Mouse (Mus musculus) heart, postnatal 4 days (tissue): ENCODE results near the gene Tecr. TPM values are rescaled to one million over a fixed set of nuclear protein-coding genes. Genes with fewer than 3 reads are reported as not detected.

Experiments
- DNase-seq: peaks from one replicate; pipeline ENCODE4 v3.0.0; 2021
- total RNA-seq, 2 experiments: library from RNA; stranded (reverse); gene quantifications; 2 replicates each; pipeline ENCODE4 v1.2.3; 2021

The Tecr gene
- 100 to 1,000 TPM; 162 to 169 TPM for total RNA-seq

DNA sequence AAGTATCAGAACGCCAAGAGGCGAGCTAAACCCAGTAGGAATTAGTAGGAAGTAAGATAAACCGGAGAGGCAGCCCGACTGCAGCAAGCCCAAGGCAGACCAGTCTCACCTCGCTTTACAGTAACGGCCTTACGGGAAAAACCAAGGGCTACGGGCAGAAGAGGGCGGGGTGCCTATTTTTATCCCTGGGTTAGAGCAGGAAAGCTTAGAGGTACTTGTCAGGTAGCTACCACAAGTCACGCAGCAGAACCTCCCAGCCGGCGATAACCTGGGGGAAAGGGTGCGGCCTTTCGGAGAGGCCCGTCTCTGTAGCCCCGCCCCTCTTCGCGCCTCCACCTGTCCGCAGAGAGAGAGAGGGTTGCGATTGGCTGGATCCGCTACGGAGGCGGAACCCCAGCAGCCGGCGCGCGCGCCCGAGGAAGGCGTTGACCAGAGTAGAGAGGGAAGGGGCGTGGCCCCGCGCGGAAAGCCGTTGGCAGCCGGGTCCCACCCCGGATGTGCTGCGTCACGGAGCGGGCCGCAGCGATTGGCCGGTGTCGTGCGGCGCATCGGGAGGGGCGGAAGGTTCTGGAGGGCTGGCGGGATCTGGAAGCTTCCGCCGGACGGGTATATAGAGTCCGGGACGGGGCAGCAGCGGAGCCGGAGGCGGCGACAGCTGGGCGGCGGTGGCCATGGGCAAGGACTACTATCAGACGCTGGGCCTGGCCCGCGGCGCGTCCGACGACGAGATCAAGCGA lies at the start of gene Tecr, which contains the start of gene Dnajb1:
Tecr (minus strand) TSS at position 311 of the 737 bp plus-strand sequence.
Dnajb1 (plus strand) TSS at position 533 of the 737 bp plus-strand sequence.
- peak; percentile 100 for DNase-seq

DNA sequence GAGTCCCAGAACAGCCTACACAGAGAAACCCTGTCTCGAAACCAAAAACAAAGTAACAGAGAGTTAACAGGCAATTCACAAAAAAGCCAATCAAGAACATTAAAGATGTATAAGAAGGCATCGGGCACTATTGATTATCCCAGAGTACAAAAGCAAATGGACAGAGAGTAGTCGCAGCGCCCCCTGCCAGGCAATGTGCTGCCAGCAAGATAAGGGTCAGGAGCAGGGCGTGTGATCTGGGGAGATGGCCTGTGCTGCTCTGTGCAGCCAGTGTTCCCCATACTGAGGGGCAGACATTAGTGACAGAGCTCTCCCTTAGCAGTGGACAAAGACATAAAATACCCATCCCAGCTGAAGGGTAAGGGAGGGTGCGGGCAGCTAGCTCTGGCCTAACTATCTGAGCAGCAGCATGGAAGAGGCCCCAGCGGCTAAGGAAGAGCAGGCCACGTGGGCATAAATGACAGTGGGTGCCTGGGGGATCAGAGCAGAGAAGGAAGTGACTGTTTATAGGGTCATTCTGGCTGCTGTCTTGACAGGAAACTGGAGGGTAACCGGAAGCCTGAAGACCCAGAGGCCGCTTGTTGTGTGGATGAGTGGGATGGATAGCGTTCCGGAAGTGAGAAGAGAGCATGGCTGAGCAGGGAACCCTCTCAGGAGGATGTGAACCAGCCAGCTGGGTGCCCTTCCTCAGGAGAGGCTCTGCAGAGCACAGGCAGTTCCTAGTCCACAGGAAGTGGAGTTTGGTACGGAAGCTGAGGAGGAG lies 48.9 kb upstream of the Tecr start:
- no peak for DNase-seq

DNA sequence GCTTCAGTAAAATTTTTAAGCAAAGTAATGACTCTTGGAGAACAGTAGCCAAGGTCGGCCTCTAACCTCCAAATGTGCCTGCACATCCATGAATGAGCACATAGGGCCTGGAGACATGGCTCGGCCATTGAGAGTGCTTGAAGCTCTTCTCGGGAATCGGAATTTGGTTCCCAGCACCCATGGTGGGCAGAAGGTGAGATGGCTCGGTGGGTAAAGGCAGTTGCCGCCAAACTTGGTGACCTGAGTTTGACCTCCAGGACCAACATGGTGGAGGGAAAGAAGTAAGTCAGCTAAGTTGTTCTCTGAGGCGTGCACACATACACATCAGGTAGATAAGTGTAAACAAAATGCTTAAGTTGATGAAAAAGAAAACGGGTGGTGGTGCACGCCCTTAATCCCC lies 48.3 kb upstream of the Tecr start:
- no peak for DNase-seq

DNA sequence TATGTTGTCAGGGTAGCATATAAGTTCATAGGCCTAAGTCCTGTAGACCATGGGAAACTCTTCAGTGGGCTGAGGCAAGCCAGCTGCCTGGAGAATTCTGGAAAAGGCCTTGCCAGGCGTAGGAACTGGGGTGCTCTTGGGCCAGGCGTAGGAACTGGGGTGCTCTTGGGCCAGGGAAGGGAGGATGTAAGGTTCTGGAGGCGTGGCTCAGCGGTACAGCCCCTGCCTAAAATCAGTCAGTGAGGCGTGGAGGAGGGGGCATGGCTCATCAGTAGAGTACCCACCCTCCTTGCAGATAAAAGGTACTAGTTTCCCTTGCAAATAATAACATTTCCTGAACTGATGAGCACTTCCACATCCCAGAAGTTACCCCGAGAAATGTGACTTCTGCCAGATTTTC lies 47.0 kb upstream of the Tecr start:
- no peak for DNase-seq

DNA sequence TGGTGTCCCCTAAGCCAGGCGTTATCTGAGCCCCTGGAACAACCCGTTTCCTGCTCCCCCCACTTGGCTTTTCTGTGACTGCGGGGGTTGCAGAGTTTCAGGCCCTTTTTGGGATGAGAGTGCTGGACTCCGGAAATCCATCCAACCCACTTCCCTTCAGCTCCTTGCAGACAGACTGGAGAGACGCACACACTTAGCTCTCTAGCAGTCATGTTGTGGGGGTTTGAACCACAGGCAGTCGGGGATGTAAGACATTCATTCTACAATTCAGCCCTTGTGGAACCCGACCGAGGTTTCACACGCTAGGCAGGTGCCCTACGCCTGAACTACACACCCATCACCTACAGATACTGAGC lies 45.9 kb upstream of the Tecr start:
- no peak for DNase-seq

DNA sequence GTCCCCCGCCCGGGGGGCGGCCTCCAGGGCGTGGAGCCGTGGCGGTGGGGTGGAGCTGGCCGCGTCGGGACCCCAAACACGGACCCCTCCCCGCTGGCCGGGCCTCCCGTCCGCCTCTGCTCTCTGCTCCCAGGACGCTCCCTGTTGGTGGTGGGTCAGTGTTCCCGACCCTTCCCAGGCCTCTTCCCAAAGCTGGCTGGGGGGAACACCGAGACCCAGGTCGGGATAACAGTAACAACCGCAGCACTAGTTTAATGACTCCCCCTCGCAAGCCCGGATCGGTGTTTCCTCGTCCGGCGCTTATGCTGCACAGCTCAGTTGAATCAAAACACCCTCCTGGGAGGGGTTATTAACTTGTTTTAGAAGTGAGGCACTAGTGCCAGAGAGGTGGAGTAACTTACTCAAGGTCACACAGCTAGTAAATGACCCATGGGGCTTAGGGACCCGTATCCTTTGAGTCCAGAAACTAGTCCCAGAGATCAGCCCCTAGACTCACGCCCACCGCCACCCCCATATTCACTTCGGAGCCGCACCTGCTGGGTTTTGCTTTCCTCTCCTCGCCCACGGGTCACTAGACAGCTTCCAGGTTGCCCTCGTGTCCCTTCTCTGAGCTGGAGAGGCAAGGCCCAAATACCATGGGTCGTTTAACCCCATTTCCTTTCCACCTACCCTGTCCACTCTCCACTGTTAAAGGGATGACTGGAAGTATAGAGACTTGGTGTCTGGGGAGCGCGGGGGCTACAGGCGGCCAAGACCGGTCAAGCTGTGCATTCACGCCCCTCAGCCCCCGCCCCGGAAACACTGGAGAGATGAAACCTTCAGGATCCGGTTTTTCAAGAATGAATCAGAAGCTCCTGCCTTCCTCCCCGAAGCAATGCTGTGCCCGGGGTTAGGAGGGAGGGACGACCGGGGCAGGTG lies 45.2 kb upstream of the Tecr start:
- peak; percentile 55 for DNase-seq

DNA sequence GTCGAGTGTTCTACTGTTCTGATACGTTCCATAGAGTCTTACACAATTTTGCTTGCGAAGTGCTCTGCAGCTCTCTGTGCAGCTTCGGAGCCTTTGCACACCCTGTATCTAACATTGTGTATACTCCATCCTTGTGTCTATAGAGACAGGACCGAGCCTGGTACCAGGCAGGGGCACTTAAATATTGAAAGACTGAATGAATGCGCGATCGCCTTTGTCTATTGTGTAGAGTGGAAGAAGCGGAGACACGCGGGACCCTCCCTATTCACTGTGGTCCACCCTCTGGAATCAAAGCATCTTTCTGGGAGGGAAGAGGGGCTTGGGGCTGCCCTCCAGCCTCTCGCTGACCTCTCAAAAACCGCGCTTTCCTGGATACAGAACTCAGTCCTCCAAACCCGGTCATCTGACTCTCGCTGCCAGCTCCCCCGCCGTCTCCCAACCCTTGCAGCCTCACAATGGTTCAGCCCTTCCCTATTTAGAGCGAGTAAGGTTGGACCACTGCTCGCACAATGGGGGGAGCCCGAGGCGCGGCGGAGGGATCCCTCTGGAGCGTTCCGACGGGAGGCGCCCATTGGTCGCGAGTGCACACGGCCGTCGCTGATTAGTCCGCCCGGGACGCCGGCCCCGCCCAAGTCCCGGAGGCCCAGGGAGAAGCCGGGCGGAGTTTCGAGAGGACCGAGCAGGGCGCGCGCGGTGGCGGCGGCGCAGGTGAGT lies 44.4 kb upstream of the Tecr start, which contains the start of gene Gipc1:
Gipc1 (plus strand) TSS at position 648 of the 714 bp plus-strand sequence.
- peak; percentile 96 for DNase-seq

DNA sequence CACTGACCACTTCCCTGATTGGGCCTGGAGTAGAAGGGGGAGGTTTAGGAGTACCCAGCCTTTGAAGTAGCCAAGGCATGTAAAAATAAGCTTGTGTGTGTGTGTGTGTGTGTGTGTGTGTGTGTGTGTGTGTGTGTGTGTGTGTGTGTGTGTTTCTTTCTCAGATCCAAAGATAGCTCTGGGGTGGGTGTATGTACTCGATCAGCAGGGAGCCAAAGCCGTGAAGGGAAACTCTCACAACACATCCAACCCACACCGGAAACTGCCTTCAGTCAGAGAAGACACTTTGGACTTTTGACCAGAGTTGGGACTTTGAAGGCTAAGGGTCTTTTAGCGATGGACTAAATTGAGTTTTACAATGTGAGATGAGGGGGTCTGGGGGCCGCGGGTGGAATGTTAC lies 41.9 kb upstream of the Tecr start:
- DNase-seq, result no peak

DNA sequence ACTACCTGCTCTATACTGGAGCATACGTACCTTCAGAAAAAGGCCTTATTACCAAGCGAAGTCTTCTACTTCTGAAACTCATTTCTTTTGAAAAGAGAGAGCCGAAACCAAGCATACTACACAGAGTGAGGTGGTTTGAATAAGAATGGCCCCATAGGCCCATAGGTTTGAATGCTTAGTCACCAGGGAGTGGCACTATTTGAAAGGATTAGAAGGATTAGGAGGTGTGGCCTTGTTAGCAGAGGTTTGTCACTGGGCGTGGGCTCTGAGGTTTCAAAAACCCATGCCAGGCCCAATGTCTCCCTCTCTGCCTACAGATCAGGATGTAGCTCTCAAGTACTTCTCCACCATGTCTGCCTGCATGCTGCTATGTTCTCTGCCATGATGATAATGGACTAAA lies 40.3 kb upstream of the Tecr start:
- no peak for DNase-seq

DNA sequence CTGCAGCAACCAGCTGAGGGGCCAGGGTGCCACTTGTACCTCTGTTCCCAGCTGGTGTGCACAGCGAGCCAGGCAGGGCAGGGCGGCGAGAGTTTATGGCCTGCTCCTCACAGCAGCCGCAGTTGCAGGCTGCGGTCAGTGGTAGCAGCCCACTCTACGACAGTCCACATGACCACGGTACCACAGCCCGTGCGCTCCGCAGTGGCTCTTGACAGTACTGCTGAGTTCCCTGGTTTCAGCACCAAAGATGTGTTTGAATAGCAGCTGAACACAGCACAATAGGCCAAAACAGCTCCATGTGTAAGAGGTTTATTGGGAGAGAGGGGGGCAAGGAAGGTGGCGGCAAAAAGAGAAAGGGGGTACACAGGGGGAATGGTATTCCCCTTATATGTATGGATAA lies 39.7 kb upstream of the Tecr start:
- no peak for DNase-seq

DNA sequence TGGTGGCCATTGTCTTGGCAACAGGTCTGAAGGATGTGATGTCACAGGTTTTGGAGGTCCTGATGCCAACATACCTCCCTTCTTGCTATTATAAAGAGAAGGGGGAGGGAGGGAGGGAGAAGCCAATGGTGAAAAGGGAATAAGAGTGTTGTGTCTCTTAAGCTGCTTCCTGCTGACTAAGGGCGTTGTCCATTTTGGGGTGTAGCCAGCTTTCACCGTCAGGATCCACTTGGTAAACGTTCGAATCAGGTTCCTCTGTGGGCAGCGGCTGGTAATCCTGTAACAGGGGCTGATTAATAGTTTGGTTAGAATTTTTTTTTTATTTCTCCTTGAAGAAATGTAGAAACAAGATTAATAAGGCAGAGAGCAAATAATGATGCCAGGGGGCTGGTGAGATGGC lies 31.9 kb upstream of the Tecr start:
- DNase-seq, result no peak

DNA sequence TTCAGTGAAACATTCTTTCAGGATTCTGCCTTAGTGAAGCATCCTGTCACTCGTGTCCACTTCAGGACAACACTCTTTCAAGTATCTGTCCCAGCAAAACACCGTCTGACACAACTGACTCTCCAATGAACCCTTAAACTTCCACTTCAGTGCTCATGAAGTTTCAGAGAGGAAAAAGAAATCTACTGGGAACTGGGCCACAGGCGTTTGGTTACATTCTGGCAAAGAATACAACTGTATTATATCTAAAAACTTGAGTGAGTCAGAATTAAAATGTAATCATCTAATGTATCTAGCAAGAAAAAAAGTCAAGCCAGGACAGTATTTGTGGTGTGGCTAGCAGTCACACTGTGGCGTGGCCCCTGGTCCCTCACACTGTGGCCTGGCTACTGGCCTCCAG lies 31.1 kb upstream of the Tecr start:
- no peak for DNase-seq

DNA sequence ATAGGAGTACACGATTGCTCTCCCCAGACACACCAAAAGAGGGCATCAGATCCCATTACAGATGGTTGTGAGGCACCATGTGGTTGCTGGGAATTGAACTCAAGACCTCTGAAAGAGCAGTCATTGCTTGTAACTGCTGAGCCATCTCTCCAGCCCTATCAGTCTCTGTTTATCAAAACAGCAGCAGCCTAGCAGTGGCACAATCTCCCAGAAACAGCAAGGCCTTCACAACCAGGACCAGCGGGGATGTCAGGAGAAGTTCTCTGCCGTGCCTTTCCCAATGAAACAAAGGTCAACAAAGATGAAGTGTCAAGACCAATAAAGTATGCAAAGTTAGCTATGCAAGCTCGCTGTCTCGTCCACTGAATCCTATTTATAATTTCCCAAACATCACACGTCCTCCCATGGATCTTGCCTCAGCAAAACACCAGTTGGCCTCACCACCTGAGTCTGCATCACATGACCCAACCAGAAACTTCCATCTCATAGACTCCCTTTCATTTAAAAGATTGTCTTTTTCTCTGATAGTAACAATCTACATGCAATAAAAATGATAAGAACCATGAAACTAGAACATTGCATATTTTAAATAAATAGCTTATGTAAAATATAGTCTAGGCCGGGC lies 24.4 kb upstream of the Tecr start:
- DNase-seq, result no peak

DNA sequence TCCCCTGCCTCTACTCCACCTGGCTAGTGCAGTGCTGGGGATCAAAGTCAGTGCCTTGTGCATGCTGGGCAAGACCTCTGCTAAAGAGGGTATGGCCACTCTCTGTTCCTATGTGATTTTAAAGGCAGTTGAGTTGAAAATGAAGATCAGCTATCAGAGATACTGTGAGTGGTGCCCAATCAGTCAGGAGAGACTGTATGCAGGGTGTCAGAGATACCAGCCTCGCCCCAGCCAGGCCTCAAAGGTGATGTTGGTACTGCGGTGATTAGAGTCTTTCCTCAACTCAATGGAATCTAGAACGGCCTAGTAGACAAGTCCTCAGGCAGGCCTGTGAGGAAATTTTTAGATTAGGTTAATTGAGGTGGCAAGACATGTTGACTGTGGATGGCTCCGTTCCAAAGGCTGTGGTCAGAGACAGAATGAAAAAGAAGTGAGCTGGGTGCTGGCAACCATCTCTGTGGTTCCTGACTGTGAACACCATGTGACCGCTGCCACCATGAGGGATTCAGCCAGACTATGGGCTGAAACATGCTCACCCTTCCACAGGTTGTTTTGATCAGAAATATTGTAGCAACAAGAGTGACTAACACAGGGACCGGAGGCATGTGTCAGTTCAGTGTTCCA lies 18.0 kb upstream of the Tecr start:
- DNase-seq, result no peak

DNA sequence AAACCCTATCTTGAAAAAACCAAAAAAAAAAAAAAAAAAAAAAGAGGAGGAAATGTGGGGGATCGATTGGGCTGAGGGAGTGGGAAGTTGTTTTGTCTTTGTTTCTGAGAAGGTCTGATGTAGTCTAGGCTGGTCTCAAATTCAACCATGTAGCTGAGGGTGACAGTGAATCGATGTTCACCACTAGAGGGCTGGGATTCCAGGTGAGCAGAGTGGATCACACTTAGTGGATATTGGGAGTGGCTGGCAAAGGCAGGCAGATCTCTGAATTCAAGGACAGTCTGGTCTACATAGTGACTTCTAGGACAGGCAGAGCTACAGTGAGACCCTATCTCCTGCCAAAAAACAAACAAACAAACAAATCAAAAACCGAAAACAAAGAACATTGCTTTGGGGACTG lies 17.0 kb upstream of the Tecr start:
- DNase-seq, result peak; percentile 50

DNA sequence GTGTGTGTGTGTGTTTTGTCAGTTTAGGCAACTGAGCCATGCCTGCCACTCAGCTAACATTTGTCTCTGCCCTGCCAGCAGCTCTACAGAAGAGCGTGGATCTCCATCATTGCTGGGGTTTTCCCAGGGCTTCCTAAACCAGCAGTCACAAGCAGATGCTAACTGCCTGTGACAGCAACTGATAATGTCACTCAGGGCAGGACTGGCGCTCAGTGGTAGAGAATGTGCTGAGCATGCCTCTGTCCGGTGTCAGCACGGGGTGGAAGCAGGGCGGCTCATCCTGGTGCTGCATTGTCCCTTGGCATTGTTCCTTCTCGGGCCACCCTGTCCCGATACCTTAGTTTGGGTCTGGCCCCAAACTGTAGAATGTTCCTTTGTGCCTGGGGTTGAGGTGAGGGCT lies 15.8 kb upstream of the Tecr start:
- DNase-seq, result no peak

DNA sequence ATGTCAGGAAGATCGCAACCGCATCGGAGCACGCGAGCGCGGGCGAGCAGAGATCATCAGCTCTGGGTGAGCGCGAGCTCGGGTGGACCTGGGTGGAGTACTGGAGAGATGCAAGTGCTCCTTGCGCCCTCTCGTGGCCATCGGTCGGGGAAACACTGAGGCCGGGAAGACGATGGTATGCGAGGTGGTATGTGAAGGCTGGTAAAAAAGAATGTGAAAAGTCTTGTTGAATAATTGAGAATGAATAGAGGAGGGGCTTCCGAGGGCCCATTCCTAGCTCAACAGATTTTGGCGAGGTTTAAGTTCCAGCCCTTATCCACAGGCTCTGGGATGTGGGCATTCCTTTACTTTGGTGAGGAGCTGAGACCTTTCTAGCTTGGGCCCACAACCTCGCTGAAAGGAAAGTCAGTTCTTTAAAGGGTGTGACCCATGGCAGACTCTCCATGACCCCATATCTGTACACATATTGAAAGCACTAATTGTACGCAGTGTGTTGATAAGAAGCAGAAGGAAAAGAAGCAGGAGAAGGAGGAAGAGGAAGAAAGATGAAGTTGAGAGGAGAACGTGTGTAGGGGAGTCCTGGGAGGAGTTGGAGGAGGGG lies 14.7 kb upstream of the Tecr start:
- DNase-seq, result peak; percentile 90

DNA sequence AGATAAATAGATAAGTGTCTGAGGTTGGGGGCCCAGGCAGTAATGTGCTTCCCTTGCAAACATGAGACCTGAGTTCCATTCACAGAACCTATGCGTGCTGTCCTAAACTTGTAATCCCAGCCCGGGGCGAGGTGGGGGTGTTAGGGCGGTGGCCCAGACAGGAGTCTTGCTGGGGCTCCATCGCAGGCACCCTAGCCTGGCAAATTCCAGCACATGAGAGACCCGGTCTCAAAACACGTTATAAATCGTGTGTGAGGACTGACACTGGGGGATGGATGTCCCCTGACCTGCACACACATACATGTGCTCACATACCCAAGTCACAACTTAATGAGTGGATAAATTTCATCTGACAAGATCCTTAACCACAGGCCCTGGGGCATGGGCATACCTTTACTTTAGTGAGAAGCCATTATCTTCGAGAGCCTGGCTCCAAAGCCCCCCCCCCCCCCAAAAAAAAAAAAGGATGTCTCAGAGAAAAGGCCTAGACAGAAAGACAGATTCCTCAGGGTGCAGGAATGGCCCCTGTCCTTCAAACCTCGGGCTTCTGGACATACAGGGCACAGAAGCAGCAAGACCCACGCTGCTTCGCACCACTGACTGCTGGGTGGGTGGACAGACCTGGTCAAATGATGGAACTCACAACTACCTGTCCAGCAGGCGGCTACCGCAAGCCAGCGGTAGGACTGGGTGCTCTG lies 14.1 kb upstream of the Tecr start:
- no peak for DNase-seq

DNA sequence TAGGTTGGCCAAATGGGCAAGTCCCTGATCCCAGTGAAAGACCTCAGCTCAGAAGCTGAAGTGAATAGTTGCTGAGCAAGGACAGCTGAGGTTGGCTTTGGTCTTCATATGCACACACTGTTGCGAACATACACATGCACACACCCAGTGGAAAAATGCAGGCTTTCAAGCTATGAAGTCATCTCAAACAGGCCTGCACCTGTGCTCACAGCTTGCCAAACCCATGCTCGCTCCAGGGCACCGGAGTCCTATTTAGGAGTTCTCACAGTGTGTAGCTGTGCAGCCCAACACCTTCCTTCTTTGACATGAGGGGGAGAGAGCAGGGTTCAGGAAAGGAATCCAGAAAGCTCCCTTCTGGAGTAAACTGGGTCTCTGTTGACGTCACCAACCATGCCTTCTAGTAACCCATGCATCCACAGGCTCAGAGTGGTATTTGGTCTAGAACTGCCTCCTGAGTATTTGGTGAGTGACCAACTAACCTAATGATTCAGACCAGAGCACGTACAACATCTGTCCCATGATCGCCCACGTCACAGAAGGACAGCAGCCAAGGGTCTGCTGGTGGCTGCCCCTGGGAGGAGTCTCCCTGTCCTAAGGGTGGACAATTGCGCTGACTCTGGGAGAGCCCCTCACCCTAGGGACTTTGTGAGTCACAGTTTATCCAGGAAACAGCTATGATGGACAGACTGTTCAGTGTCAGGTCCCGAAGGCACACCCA lies 12.0 kb upstream of the Tecr start:
- no peak for DNase-seq

DNA sequence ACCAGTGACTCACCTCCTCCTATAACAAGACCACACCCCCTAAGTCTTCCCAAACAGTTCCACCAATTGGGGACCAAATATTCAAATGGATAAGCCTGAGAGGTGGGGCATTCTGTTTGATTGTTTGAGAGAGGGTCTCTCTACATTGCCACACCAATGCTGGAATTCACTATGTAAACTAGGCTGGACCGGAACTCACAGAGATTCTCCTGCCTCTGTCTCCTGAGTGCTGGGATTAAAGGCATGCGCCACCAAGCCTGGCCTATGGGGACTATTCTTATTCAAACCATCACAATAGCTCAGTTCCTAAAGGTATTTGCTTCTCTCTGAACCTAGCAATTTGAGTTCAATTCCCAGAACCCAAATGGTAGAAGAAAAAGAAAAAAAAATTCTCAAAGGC lies 10.8 kb upstream of the Tecr start:
- DNase-seq, result no peak
